Mouse (Mus musculus) frontal cortex, adult 2 months (tissue): ENCODE data around the gene Dst. TPM values are rescaled to one million over a fixed set of nuclear protein-coding genes. Genes with fewer than 3 reads are reported as not detected.

Experiments
- DNase-seq, 2 experiments: peaks; one replicate each; pipeline ENCODE4 v3.0.0; 2022; ENCODE audit warnings: low spot score in 1 of 2; ENCODE audit errors: extremely low spot score in 1 of 2
- polyA plus RNA-seq: library from polyadenylated mRNA; depleted of rRNA; stranded (reverse); fragments of >200 nt; gene quantifications from 2 replicates; pipeline ENCODE4 v1.2.3, GENCODE M21; 2012

Dst gene
- polyA plus RNA-seq, 1 experiment, result 80.9 TPM

GRCm38 (mm10) chr1:33969910-33970309 is 61.9 kb downstream of the Dst start:
- DNase-seq, result no peak

DNA sequence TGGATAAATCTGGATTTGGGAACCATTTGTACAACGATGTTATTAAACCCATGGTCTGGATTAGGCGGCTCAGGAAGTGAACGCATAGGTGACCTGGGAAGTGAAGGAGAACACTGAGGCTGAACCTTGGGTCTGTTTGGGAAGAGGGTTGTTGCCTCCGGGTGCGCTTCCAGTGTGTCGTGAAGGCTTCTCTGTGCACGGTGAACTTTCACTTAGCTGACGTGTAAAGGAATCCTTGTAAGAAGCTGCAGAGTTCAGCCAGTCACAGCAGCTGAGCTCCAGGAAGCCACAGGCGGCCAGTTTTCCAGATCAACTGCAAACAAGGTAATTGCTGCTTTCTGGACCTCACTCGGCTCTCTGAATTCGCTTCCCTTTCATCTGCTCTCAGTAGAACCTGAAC is 66.4 kb downstream of the Dst start:
- no peak for DNase-seq

GRCm38 (mm10) chr1:33975333-33975732 is 67.3 kb downstream of the Dst start:
- DNase-seq, result no peak

GRCm38 (mm10) chr1:33977832-33978231 is 69.8 kb downstream of the Dst start:
- no peak for DNase-seq

DNA sequence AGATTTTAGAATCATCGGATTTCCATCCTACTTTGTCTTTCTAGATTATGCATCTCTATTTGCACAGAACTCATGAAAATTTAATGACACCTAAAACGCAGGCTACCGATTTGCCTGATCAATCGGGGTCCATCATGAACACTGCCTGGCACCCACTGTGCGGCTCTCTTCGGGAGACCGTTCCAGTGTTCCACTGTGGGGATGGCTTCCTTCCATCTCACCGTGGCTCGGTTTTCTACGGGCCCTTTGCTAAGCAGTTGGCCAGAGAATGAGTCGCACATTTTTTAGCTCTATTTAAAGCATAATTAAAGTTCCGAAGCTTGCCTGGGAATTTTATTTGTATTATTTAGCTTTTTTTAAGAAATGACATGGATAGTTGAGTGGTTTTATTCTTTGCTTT is 72.4 kb downstream of the Dst start:
- DNase-seq, result no peak

- DNase-seq, result no peak
Observed at GRCm38 (mm10) chr1:33989643-33990042, 81.6 kb downstream of the Dst start.

DNA sequence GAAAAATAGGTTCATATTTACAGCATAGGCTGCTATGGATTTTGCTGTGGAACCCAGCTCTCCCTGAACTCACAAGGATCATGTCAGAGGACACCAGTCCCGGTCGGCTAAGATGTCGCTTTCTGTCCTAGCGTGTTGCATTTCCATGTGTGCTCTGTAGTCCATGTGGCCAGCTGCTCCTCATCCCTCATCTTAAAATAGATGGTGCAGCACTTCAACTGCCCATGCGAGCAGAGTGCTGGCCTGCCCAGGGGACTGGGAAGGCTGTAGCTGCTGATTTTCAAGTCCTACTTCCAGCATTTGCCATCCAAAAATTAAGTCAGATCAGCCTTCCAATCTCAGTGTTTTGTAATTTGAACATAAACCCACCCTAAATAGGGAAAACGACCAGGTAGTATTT is 83.0 kb downstream of the Dst start:
- no peak for DNase-seq

GRCm38 (mm10) chr1:33992810-33993209 is 84.8 kb downstream of the Dst start:
- no peak for DNase-seq

- DNase-seq, result no peak
Observed at GRCm38 (mm10) chr1:33994201-33994600, 86.2 kb downstream of the Dst start.

GRCm38 (mm10) chr1:33995386-33995785 is 87.4 kb downstream of the Dst start:
- no peak for DNase-seq

DNA sequence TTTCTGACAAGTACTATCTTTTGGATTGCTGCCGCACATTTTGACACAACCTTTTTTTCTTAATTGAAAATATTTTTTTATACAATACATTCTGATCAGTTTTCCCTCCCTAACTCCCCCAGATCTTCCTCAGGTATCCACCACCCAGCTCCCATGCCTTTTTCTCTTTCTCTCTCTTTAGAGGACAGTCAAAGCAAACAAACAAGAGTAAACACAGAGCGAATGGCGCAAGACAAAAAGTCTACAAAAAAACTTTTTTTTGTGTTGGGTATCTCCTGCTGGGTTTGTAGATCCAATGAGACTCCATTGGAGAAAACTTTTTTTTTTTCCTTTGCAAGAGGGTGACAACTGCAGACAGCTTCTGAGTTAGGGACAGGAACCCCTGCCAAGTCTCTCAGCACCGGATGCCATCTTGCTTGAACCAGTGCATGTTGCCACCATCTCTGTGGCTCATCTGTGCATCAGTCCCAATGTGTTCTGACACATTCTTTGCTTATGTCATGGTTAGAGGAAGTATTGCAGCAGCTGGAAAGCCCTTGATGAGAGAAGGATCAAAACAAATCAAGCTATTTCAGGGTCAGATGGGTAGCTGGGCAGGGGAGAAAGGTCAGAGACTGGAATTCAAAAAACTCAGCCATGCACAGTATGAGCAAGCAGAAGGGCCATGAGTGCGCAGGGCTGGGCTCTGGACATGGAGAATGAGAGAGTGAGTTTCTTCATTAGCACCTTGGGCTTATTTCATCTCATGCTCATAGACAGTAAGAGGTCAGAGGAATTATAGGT is 88.3 kb downstream of the Dst start:
- DNase-seq, result no peak

GRCm38 (mm10) chr1:34002321-34002720 is 94.3 kb downstream of the Dst start:
- DNase-seq, result no peak

DNA sequence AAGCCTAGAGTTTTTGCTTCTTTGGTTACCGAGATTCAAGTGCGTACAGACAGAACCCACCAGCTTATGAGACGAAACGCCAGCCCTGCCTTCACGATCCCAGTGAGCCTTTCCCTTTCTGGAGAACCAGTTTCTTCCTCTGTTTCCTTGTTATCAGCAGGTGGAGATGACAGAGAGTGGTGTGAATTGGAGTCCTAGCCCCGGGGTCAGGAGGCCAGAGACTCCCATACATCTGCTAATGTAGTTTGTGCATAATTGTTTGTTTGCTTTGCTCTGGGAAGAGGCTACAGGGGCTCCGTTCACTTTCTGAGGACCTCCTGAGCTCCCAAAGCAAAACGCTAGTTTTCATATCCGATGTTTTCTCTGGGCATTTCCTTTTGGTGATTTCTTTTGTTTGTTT is 94.9 kb downstream of the Dst start:
- DNase-seq, result no peak

DNA sequence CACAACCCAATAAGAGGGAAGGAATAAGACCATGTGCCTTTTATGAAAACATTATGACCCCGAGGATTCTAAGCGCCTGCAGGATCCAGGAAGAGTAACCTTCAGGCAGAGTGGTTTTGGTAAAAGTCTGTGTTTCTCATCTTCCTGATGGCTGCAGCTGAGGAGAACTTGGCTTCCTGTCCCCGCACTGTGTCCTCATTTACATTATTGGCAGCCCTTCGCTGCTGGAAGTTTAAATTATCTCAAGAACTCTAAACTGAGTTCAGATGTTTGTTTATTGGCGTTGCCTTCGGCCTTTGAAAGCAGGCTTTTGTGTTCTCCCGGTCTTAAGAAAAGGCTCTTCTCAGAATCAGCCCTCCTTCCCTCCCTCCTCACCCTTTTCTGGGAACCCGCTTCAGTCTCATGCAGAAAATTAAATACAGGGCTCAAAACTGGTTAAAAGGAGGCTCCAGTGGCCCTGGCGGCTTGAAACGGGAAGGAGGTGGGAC is 97.3 kb downstream of the Dst start:
- DNase-seq, result peak in 1 of 2 experiments; percentile 39

GRCm38 (mm10) chr1:34005726-34006638 is 98.0 kb downstream of the Dst start:
- DNase-seq, result peak; percentile 58 to 84

GRCm38 (mm10) chr1:34006828-34007361 is 98.9 kb downstream of the Dst start:
- DNase-seq, result no peak

- no peak for DNase-seq
Observed at GRCm38 (mm10) chr1:34007379-34007778, 99.4 kb downstream of the Dst start.

DNA sequence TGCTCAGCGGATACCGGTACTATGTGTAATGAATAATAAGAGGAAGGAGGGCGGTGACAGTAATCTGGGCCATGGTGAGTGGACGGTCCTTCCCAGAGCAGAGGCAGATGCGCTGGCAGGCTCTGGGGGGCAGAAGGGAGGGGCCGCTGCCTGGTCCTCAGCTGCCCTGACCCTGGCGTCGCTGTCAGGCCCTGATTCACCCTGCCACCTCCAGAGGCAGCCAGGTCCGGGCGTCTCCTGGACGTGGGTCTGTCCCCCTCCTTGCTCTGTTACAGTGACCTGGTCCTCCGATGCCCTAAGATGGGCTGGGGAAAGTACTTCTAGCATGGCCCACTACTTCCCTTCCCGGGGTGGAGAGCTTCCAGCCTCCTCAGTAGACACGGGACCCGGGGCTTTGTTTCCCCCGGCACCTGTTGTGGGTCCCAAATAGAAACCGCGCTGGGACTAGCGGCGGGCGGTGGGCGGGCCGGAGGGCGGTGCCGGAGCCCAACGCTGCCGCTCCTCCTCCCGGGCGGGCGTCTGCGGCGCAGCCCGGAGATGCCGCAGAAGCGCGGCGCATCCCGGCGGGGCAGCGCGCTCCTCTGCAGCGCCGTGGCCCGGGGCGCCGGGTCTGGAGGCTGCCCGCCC is 103.1 kb downstream of the Dst start:
- peak in 1 of 2 experiments; percentile 50 for DNase-seq

DNA sequence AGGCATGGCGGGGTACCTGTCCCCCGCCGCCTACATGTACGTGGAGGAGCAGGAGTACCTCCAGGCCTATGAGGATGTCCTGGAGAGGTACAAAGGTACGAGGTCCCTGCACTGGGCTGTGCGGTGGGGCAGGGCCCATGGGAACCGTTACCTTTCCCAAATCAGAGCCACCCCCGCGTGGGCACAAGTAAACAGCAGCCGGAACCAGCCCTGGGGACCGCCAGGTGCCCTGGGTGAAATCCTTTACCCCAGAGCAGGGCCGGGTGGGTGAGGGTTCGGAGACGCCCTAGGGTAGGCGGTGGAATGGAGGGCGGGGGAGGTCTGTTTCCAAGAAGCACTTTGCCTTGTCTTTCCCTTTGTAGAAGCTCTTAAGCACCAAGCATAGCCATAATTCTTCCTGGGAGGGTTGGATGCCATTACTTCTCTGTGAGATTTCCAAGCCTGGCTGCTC is 103.8 kb downstream of the Dst start:
- DNase-seq, result peak in 1 of 2 experiments; percentile 44

- no peak for DNase-seq
Observed at GRCm38 (mm10) chr1:34013490-34013889, 105.5 kb downstream of the Dst start.

DNA sequence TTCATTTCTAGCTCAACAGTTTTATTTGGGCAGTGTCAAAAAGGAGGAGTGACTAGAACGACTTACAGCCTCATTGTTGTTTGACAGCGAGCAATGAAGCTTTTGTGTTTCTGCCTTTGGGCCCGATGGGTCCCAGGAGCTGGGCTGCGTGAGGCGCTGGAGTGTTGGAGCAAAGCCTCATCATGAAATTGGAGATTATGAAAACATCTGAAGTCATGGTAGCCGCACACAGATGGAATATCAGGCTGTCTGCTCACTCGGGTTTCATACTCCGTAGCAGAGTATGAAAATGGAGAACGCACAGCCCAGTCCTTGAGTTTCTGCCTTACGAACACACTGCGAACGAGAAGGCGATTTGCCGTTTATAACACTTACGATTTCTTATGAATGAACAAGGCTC is 108.8 kb downstream of the Dst start:
- no peak for DNase-seq
